Mouse (Mus musculus) lung, embryonic 16.5 days (tissue): Measurements from ENCODE around the gene Camsap2. TPM values are rescaled to one million over a fixed set of nuclear protein-coding genes. Genes with fewer than 3 reads are reported as not detected.

Source experiments
- ATAC-seq: fragments of 200-750 bp; cut with Nextera tagmentation; 2 replicates; pipeline ENCODE4 v1.8.0; 2017; ENCODE audit warnings: low read depth, mild to moderate bottlenecking, moderate library complexity
- H3K27ac ChIP-seq: fragments of 300-500 bp; sonication (generic); 2 replicates; pipeline ENCODE4 v1.5.1; 2014; ENCODE audit warnings: mild to moderate bottlenecking, control low read depth, low read length
- H3K27me3 ChIP-seq: fragments of 300-500 bp; sonication (generic); 2 replicates; pipeline ENCODE4 v1.6.1; 2014; ENCODE audit warnings: low read depth, low read length, mixed read lengths; ENCODE audit not compliant: control insufficient read depth, insufficient read depth
- H3K36me3 ChIP-seq: fragments of 300-500 bp; sonication (generic); 2 replicates; pipeline ENCODE4 v1.6.1; 2014; ENCODE audit warnings: low read length; ENCODE audit not compliant: control insufficient read depth, insufficient read depth
- H3K4me1 ChIP-seq: fragments of 300-500 bp; sonication (generic); replicated peaks from 2 replicates; pipeline ENCODE4 v1.6.1; 2014; ENCODE audit warnings: low read length, mixed read lengths; ENCODE audit not compliant: control insufficient read depth, insufficient read depth
- H3K4me2 ChIP-seq: fragments of 300-500 bp; sonication (generic); 2 replicates; pipeline ENCODE4 v1.6.1; 2014; ENCODE audit warnings: low read depth, low read length, control low read depth
- H3K4me3 ChIP-seq: fragments of 300-500 bp; sonication (generic); 2 replicates; pipeline ENCODE4 v1.5.1; 2014; ENCODE audit warnings: mild to moderate bottlenecking, low read length, control low read depth
- H3K9ac ChIP-seq: fragments of 300-500 bp; sonication (generic); 2 replicates; pipeline ENCODE4 v1.6.1; 2014; ENCODE audit warnings: low read length, control low read depth
- H3K9me3 ChIP-seq: fragments of 300-500 bp; sonication (generic); 2 replicates; pipeline ENCODE4 v1.6.1; 2016; ENCODE audit warnings: low read length; ENCODE audit not compliant: control insufficient read depth
- WGBS: fragments of 180-500 bp; shearing (Covaris S2); extraction: QIAGEN DNeasy Blood & Tissue Kit; methylation state at CpG from one replicate; pipeline ENCODE4 v1.1.7; 2014; 5-methylcytosine and 5-hydroxymethylcytosine counted together
- polyA plus RNA-seq: library from polyadenylated mRNA; unstranded; fragments of >200 nt; fragmentation: Nextera tagmentation; extraction: Ambion mirVana; gene quantifications from 2 replicates; pipeline ENCODE4 v1.2.1, GENCODE M21; 2015

The Camsap2 gene
- polyA plus RNA-seq, 1 experiment from 2014 or later: 9.3 TPM

GRCm38 (mm10) chr1:136348137-136348536, 2.2 kb upstream of the Camsap2 start:
- WGBS: 83% methylated on average over 5 of the region's 5 CpGs

GRCm38 (mm10) chr1:136347140-136347539, 1.2 kb upstream of the Camsap2 start:
- H3K9ac ChIP-seq: no peak overlapping the region
- no peak overlapping the region for H3K4me2 ChIP-seq
- H3K36me3 ChIP-seq: no peaks in the 10 kb centered on the region
- H3K4me3 ChIP-seq: no peak overlapping the region
- no peak for ATAC-seq
- no peaks in the 10 kb centered on the region for H3K9me3 ChIP-seq
- H3K27ac ChIP-seq: no peak overlapping the region
- peaks cover 17% of the 10 kb centered on the region for H3K4me1 ChIP-seq
- 51% methylated on average over 4 of the region's 4 CpGs for WGBS
- no peaks in the 10 kb centered on the region for H3K27me3 ChIP-seq

More at GRCm38 (mm10) chr1:136348137-136348536, 2.2 kb upstream of the Camsap2 start:
- H3K4me1 ChIP-seq: peaks cover 15% of the 10 kb centered on the region
- no peak for ATAC-seq
- no peak overlapping the region for H3K4me3 ChIP-seq
- no peak overlapping the region for H3K27ac ChIP-seq
- H3K9me3 ChIP-seq: no peaks in the 10 kb centered on the region
- no peaks in the 10 kb centered on the region for H3K36me3 ChIP-seq
- no peaks in the 10 kb centered on the region for H3K27me3 ChIP-seq
- H3K4me2 ChIP-seq: no peak overlapping the region
- no peak overlapping the region for H3K9ac ChIP-seq

DNA sequence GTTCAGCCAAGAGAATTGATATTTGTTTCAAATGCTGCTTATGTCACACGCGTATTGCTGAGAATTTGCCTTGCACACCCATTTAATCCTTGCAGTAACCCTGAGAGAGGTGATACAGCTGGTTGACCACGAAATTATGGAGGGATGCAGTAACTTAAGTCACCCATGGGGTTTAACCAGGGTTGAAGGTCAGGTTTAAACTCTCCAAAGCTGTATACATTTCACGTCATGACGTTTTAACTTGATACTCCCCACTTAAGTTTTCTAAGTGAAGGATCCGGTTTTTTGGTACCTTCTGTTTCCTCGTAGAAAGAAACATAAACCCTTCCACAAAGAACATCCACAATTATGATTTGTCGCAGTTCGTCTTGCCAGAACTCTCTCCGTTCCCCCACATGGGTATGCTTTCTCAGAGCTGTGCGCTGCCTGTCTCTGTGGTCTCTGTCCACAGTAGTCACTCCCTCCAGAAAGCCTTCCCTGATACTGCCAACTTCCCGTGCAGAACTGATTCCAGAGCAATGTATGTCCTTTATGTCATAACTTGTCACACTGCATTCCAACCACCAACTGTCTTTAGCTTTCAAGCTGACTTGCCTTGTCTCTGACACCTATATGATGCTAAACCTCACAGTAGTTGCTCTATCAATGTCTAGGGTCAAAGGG, 600 bp upstream of the Camsap2 start:
- H3K4me1 ChIP-seq: peaks cover 17% of the 10 kb centered on the region
- peak overlapping the region; percentile 98; the same call in 1 of the 2 replicates for H3K27ac ChIP-seq
- no peaks in the 10 kb centered on the region for H3K36me3 ChIP-seq
- WGBS: 3% methylated on average over 12 of the region's 12 CpGs
- peak overlapping the region; percentile 96 for H3K4me3 ChIP-seq
- H3K9ac ChIP-seq: peak overlapping the region; percentile 95
- peak; percentile 9; the same call in 1 of the 2 replicates for ATAC-seq
- H3K4me2 ChIP-seq: peak overlapping the region; percentile 74
- H3K9me3 ChIP-seq: no peaks in the 10 kb centered on the region
- no peaks in the 10 kb centered on the region for H3K27me3 ChIP-seq

DNA sequence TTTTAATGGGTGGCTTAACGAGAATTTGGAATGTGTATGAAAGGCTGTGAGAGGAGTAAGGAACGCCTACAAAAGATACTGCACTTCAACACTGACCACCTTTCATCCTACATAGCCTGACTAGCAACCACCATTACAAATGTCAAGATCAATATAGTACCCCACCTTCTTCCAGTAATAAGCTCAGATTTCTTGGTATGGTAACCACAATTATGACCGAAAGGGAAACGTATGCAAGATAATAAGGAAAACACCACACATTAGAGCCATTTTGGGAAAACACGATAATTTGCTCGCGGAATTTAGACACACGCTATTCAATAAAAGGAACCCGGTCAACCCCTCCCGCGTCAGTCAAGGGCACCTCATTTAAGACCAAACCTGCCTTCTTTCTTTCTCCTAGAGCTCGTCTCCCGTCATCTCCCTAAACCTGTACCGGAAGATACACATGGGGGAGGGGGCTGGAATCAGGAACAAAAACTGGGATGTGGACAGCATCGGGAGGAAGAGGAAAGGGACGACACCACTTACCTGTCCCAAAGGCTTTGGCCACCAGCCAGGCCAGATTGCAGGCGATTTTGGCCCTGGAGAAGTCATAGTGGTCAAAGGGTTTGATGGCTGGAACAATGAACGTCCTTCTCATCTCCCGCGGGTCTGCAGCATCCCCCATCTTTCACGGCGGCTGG, 993 bp downstream of the Camsap2 start:
- ATAC-seq: no peak
- no peaks in the 10 kb centered on the region for H3K9me3 ChIP-seq
- peaks cover 3% of the 10 kb centered on the region; the same call in 1 of the 2 replicates for H3K36me3 ChIP-seq
- peak overlapping the region; percentile 96 for H3K4me3 ChIP-seq
- peak overlapping the region; percentile 74 for H3K4me2 ChIP-seq
- peaks cover 17% of the 10 kb centered on the region for H3K4me1 ChIP-seq
- H3K27me3 ChIP-seq: no peaks in the 10 kb centered on the region
- under 1% methylated on average over 22 of the region's 22 CpGs for WGBS
- H3K9ac ChIP-seq: peak overlapping the region; percentile 95
- peak overlapping the region; percentile 98 for H3K27ac ChIP-seq

- Histone ChIP-seq H3K36me3 (peaks cover 6% of the 10 kb centered on the region), H3K27ac (peak overlapping the region; percentile 98), H3K9me3 (no peaks in the 10 kb centered on the region), H3K4me3 (peak overlapping the region; percentile 96), H3K9ac (peak overlapping the region; percentile 95), H3K4me2 (peak overlapping the region; percentile 74), H3K27me3 (no peaks in the 10 kb centered on the region), H3K4me1 (peaks cover 17% of the 10 kb centered on the region)
- WGBS: 0% methylated on average over 1 of the region's 1 CpGs
- ATAC-seq: no peak
These were observed 1.6 kb downstream of the Camsap2 start for GRCm38 (mm10) chr1:136344281-136344680.

DNA sequence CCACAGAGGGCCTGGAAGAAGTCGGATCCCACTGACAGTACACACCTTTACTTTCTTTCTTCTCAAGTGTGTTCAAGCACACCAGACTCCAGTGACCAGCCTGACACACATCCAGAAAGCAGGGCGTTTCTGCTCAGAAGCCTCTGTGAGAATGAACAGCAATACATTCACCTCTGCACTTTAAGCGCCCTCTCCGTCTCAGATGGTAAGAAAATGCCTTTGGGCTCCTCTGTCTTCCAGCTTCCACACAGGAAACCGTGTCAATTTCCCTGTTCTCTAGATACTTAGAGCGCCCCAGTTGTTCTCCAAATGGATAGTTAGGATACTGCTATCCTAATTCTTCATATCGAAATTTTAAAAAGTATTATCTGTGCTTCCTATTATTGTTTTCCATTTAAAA, 2.2 kb downstream of the Camsap2 start:
- Histone ChIP-seq H3K9ac (peak overlapping the region; percentile 59), H3K36me3 (peaks cover 6% of the 10 kb centered on the region), H3K4me2 (peak overlapping the region; percentile 68), H3K27ac (peak overlapping the region; percentile 41; the same call in 1 of the 2 replicates), H3K4me3 (peak overlapping the region; percentile 37), H3K4me1 (peaks cover 17% of the 10 kb centered on the region), H3K27me3 (no peaks in the 10 kb centered on the region), H3K9me3 (no peaks in the 10 kb centered on the region)
- ATAC-seq: no peak
- WGBS: 13% methylated on average over 7 of the region's 7 CpGs

- Histone ChIP-seq H3K36me3 (peaks cover 6% of the 10 kb centered on the region), H3K27me3 (no peaks in the 10 kb centered on the region), H3K27ac (no peak overlapping the region), H3K4me1 (peaks cover 12% of the 10 kb centered on the region), H3K9me3 (no peaks in the 10 kb centered on the region), H3K4me2 (no peak overlapping the region), H3K9ac (no peak overlapping the region), H3K4me3 (no peak overlapping the region)
- ATAC-seq: no peak
- 95% methylated on average over 3 of the region's 3 CpGs for WGBS
These were observed 5.4 kb downstream of the Camsap2 start for GRCm38 (mm10) chr1:136340541-136340940.

DNA sequence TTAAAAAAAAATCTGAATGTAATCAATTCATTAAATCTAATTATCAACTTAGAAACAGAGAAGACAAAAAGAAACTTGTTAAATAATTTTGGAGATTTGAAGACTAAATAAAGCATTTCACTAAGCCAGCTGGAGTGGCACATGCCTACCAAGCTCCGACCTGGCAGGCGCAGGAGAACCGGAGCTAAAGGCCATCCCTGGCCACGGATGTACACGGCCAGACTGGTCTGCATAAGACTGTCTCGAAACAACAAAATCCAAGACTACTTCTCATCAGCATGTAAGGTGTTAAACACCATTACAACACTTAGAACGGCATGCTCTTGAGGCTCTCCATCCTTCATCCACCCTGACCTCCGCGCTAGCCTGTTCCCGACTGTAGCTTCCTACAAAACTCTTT, 11.2 kb downstream of the Camsap2 start:
- 80% methylated on average over 10 of the region's 10 CpGs for WGBS
- no peak overlapping the region for H3K27ac ChIP-seq
- no peak overlapping the region for H3K9ac ChIP-seq
- no peaks in the 10 kb centered on the region for H3K9me3 ChIP-seq
- ATAC-seq: no peak
- no peak overlapping the region for H3K4me3 ChIP-seq
- peaks cover 6% of the 10 kb centered on the region for H3K36me3 ChIP-seq
- no peaks in the 10 kb centered on the region for H3K27me3 ChIP-seq
- H3K4me1 ChIP-seq: no peaks in the 10 kb centered on the region
- H3K4me2 ChIP-seq: no peak overlapping the region

DNA sequence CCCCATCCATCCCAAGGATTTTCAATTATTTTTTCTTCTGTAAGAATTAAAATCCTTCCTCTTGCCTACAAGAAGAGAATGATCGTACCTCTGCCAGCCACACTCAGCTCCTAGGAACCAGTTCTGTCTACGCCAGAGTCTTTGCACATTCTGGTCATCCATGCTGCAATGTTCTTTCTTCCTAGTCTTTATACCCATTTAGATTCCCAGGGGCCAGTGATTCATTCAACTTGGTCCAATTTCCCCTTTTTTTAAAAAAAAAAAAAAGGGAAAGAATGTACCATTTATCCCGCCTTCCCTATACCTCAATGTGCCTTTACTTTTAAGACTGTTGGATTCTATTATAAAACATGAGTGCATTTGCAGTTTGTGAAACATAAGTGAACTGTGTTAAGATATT, 12.4 kb downstream of the Camsap2 start:
- 85% methylated on average over 3 of the region's 3 CpGs for WGBS
- Histone ChIP-seq H3K4me2 (no peak overlapping the region), H3K4me1 (no peaks in the 10 kb centered on the region), H3K4me3 (no peak overlapping the region), H3K27ac (no peak overlapping the region), H3K27me3 (no peaks in the 10 kb centered on the region), H3K9ac (no peak overlapping the region), H3K9me3 (no peaks in the 10 kb centered on the region), H3K36me3 (peaks cover 3% of the 10 kb centered on the region; the same call in 1 of the 2 replicates)
- ATAC-seq: no peak
